ENCODE assay signal across 8 mouse cellular contexts in the genomic region with DNA sequence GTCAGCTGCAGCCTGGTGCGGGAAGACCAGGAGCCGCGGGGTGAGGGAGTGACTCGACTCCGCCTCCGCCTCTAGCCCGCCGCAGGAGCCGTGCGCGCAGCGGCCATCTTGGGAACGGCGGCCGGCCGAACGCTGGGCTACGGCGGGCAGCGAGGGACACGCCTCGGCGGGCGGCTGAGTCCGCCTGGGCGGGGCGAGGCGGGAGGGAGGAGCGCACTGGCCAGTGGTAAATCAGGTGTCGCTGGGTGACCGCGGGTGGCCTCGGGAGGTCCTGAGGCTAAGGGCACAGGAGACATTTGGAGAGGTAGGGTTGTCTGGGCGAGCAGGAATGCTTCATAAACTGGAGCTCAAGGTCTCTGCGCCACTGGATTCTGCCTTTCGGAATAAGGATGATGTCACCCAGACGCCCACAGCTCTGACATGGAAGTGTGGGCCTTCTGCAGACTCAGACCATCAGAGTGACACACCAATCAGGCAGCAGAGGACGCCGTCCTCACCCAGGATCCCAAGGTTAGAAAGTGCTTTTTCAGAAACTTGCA. TPM values are rescaled to one million over a fixed set of nuclear protein-coding genes. Genes with fewer than 3 reads are reported as not detected.
DNase-seq lines count a peak whose midpoint lies in the region; ATAC-seq and TF ChIP-seq lines count a peak whose summit lies in the region.

A gene (minus strand): TSS at position 134 of the 539 bp plus-strand sequence.

- no peaks in the 10 kb centered on the region for H3K9me3 ChIP-seq in G1E (replicated peaks)
- no peaks in the 10 kb centered on the region for H3K9me3 ChIP-seq in forebrain, embryonic 15.5 days
- H3K9me3 ChIP-seq in liver, postnatal 0 days (ENCODE audit: low read length) = no peaks in the 10 kb centered on the region
- no peaks in the 10 kb centered on the region for H3K9me3 ChIP-seq in neural tube, embryonic 13.5 days

- peaks cover 20% of the 10 kb centered on the region for H3K36me3 ChIP-seq in G1E (replicated peaks)
- no peaks in the 10 kb centered on the region for H3K36me3 ChIP-seq in forebrain, embryonic 15.5 days
- H3K36me3 ChIP-seq in liver, postnatal 0 days (replicated peaks; ENCODE audit: insufficient read depth, low read length) = no peaks in the 10 kb centered on the region
- H3K36me3 ChIP-seq in neural tube, embryonic 13.5 days = no peaks in the 10 kb centered on the region

- H3K27me3 ChIP-seq in G1E (ENCODE audit: insufficient read depth, low read length) = peaks cover 3% of the 10 kb centered on the region; the same call in 1 of the 2 replicates
- no peaks in the 10 kb centered on the region for H3K27me3 ChIP-seq in forebrain, embryonic 15.5 days
- no peaks in the 10 kb centered on the region for H3K27me3 ChIP-seq in liver, postnatal 0 days (ENCODE audit: insufficient read depth, low read length)
- H3K27me3 ChIP-seq in neural tube, embryonic 13.5 days = no peaks in the 10 kb centered on the region

- H3K4me1 ChIP-seq in G1E (ENCODE audit: insufficient read depth, low read depth, low read length) = peaks cover 30% of the 10 kb centered on the region
- H3K4me1 ChIP-seq in forebrain, embryonic 15.5 days = peaks cover 39% of the 10 kb centered on the region
- 0 out of 2 replicates have a peak, but pooled peaks cover 5% of the 10 kb centered on the region for H3K4me1 ChIP-seq in liver, postnatal 0 days (ENCODE audit: insufficient read depth)
- peaks cover 46% of the 10 kb centered on the region for H3K4me1 ChIP-seq in neural tube, embryonic 13.5 days (replicated peaks)

- peak within 1 kb of the TSS; percentile 97 for H3K27ac ChIP-seq in forebrain, embryonic 15.5 days (replicated peaks)
- H3K27ac ChIP-seq in liver, postnatal 0 days (ENCODE audit: low read depth) = peak within 1 kb of the TSS; percentile 81
- H3K27ac ChIP-seq in neural tube, embryonic 13.5 days (replicated peaks) = peak within 1 kb of the TSS; percentile 99

- H3K4me2 ChIP-seq in forebrain, embryonic 15.5 days (replicated peaks) = peak within 1 kb of the TSS; percentile 69
- H3K4me2 ChIP-seq in liver, postnatal 0 days (ENCODE audit: low read depth, low read length) = peak within 1 kb of the TSS; percentile 98
- peak within 1 kb of the TSS; percentile 61 for H3K4me2 ChIP-seq in neural tube, embryonic 13.5 days

- no peak for TF ChIP-seq EP300 in liver, postnatal 0 days (IDR thresholded peaks at IDR 0.05; ENCODE audit: low read depth)

- intact Hi-C loops in heart, postnatal 14 days (cut with DNase I) = loop anchor here (5.0 kb wide), 1 partner anchor 54 kb away; no protein-coding TSS in a partner anchor

- peak; percentile 85 for DNase-seq in G1E (ENCODE audit: low spot score)
- peak; percentile 96 for DNase-seq in cerebellum, adult 11-12 months
- DNase-seq in heart, postnatal 14 days = peak; percentile 96 to 98
- peak; percentile 93 for DNase-seq in layer of hippocampus, adult 11-12 months (ENCODE audit: low spot score)
- DNase-seq in liver, postnatal 0 days = peak; percentile 94
- DNase-seq in telencephalon, adult 2 months (ENCODE audit: low read depth, low spot score) = peak; percentile 81

- peak within 1 kb of the TSS; percentile 79 for H3K9ac ChIP-seq in forebrain, embryonic 15.5 days (replicated peaks)
- peak within 1 kb of the TSS; percentile 79 for H3K9ac ChIP-seq in liver, postnatal 0 days (replicated peaks)
- H3K9ac ChIP-seq in neural tube, embryonic 13.5 days = peak within 1 kb of the TSS; percentile 96

- under 1% methylated on average over 39 of the region's 39 CpGs for WGBS in forebrain, embryonic 15.5 days
- under 1% methylated on average over 37 of the region's 39 CpGs for WGBS in liver, postnatal 0 days (ENCODE audit: insufficient replicate concordance)
- WGBS in neural tube, embryonic 13.5 days = 0% methylated on average over 36 of the region's 39 CpGs

- H3K4me3 ChIP-seq in G1E (ENCODE audit: low read depth, low read length) = peak within 1 kb of the TSS; percentile 100
- H3K4me3 ChIP-seq in forebrain, embryonic 15.5 days = peak within 1 kb of the TSS; percentile 75
- H3K4me3 ChIP-seq in liver, postnatal 0 days (ENCODE audit: low read depth, low read length) = peak within 1 kb of the TSS; percentile 98
- H3K4me3 ChIP-seq in neural tube, embryonic 13.5 days = peak within 1 kb of the TSS; percentile 94

- TF ChIP-seq CTCF in G1E (IDR thresholded peaks at IDR 0.05; ENCODE audit: low read depth, low read length) = no peak
- peak; percentile 34 for TF ChIP-seq CTCF in liver, postnatal 0 days (IDR thresholded peaks at IDR 0.05; ENCODE audit: low read depth)

- ATAC-seq in G1E (ENCODE audit: extremely low read depth, insufficient number of reproducible peaks, low FRiP score, poor library complexity, severe bottlenecking) = peak; percentile 69
- ATAC-seq in forebrain, embryonic 15.5 days (replicated peaks) = peak; percentile 94
- ATAC-seq in liver, postnatal 0 days = peak; percentile 96
- peak; percentile 91 for ATAC-seq in neural tube, embryonic 13.5 days (ENCODE audit: low read depth)

RNA-seq across cellular contexts. Expression of the gene that starts here (rescaled TPM):
- total RNA-seq in G1E (2014; fragmentation: Nextera tagmentation) = 27.5 and 28.7 TPM in 2 replicates
- 26.8 and 30.6 TPM in 2 replicates for total RNA-seq in G1E (2017)
- 40.3 and 55.8 TPM in 2 replicates for polyA plus RNA-seq in G1E (2012)
- 37.4 and 47.3 TPM in 2 replicates for polyA plus RNA-seq in forebrain, embryonic 15.5 days (2015; fragmentation: Nextera tagmentation; extraction: Ambion mirVana)
- total RNA-seq in heart, postnatal 14 days (2021) = 10 to 100 TPM; 36.5 to 37.5 TPM
- polyA plus RNA-seq in liver, postnatal 0 days (2015; fragmentation: Nextera tagmentation; extraction: Ambion mirVana) = 9.8 and 13.0 TPM in 2 replicates
- polyA plus RNA-seq in neural tube, embryonic 13.5 days (2015; fragmentation: Nextera tagmentation; extraction: Ambion mirVana) = 35.8 and 41.7 TPM in 2 replicates

Comparison
In these comparisons a context has a peak if more than half of its experiments do, and no peak if none do; other contexts are left out.
1. Peak in every context shown above with its lines: DNase-seq, ATAC-seq, H3K4me3 ChIP-seq and H3K27ac ChIP-seq.